Mouse (Mus musculus): Measurements from ENCODE around the gene Nfam1.
A peak's percentile ranks its signal among the peaks of the same experiment; 100 is the strongest.
"Not testable (repeated sequence)": the region's sequence is repeated elsewhere in the genome, so short reads cannot be mapped to it uniquely, and the experiment has no call there.

Nfam1 gene

GRCm38 (mm10) chr15:83032981-83033541 lies at the start of gene Nfam1:
TSS of gene Nfam1 (minus strand) at chr15:83033306.
- DNase-seq (ENCODE audit: low read depth, low spot score), result no peak

DNA sequence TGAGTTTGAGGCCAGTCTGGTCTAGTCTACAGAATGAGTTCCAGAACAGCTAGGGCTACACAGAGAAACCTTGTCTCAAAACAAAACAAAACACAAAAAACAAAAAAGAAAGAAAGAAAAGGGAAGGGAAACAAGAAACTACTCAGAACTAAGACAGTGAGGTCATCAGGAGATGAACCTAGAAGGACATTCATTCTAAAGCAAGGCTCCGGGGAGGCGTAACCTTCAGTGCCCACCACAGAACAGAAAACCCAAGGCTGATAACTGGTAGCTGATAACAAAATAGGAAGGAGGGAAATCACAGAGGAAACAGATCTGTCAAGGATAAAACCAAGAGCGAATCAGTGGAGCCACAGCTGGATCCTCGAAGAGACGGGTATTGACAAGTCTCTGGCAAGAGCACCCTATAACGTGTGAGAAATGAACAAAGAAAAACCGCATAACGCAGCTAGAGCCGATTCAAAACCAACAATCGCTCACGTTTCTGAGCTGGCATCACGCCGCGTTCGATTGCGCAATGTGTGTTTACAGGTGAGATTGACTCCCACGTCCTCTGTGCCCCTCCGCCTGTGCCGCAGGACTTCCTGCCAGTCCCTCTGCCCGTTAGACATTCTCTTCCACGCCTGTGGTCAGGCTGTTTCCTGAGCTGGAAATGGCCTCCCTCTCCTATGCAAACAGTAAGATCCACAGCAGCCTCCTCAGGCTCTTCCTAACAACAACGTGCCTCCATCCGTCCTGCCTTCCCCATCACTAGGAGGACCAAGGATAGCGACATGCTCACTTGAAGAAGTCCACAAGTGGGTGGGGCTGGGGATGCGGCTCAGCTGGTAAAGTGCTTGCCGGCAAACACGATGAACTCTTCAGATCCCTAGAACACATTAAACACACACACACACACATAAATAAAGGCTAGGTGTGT lies 42.8 kb upstream of the Nfam1 start:
- peak; percentile 51 for DNase-seq (ENCODE audit: low read depth, low spot score)

- no peak for DNase-seq (ENCODE audit: low read depth, low spot score)
Measured at GRCm38 (mm10) chr15:83074179-83074578, 41.1 kb upstream of the Nfam1 start.

- DNase-seq (ENCODE audit: low read depth, low spot score), result peak; percentile 51
Measured at GRCm38 (mm10) chr15:83071752-83072151, 38.6 kb upstream of the Nfam1 start.

DNA sequence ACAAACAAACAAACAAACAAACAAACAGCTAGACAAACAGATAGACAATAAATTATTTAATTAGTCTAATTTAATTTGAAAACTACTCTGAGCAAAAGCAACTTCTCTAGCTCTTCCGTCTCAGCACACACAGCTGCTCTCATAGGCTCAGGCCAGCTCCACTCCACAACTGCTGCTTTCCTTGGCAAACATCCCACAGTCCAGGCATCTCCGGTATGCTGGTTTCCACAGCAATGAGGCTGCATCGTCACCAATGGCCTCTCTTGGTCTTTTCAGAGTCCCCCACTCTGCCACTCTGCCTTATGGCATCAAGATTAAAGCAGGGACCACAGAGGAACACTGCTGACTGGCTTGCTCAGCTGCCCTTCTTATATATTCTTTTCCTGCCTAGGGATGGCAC lies 37.8 kb upstream of the Nfam1 start:
- no peak for DNase-seq (ENCODE audit: low read depth, low spot score)

- peak; percentile 61 for DNase-seq (ENCODE audit: low read depth, low spot score)
Measured at GRCm38 (mm10) chr15:83068270-83068669, 35.2 kb upstream of the Nfam1 start.

- no peak for DNase-seq (ENCODE audit: low read depth, low spot score)
Measured at GRCm38 (mm10) chr15:83065543-83065942, 32.4 kb upstream of the Nfam1 start.

DNA sequence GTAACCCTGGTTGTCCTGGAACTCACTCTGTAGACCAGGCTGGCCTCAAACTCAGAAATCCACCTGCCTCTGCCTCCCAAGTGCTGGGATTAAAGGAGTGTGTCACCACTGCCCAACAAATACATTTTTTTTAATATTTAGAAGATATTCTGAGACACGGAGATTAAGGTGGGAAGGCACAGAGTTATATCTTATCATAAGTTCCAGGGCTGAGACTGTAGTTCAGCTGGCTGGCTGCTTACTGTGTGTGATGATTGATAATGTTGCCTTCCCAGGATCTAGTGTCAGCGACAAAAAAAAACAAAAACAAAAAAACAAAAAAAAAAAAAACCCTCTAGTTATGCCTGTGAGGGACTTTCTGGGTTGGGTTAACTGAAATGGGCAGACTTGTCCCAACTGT lies 29.5 kb upstream of the Nfam1 start:
- not testable (repeated sequence) for DNase-seq (ENCODE audit: low read depth, low spot score)

DNA sequence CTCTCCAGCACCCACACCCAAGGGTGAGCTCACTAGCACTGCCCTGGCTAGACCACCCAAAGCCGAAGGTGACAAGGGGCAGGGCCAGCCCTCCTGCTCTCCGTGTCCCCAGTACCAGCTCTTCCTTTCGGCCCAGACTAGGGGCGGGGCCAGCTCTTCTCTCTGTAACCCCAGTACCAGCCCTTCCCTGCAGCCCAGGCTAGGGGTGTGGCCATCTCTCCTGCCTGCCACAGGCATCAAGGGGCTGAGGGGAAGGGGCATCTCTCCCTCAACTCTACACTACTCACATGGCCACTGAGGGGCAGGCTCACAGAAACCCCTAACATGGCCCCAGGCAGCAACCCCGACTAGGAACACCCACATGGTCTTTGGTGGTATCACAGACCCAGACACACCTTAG lies 28.6 kb upstream of the Nfam1 start:
- DNase-seq (ENCODE audit: low read depth, low spot score), result no peak

DNA sequence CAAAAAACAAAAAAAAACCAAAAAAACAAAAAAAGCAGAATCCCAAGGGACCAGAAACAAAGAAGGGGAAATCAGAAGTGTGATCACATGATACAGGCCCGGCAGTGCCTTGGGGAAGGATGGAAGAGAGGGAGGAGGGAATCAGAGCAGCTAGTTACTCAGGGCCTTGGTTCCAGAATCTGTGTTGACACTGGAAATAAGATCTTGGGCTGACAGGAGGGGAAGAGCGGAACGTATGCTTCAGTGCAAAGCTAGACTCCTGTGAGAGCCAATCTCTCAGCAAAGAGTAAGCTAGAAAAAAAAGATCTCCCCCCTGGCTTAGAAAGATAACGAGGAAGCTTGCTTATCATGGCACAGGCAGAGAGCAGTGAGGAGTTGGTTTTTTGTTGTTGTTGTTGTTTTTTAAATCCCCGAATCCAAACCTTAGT lies 26.1 kb upstream of the Nfam1 start:
- DNase-seq (ENCODE audit: low read depth, low spot score), result no peak

DNA sequence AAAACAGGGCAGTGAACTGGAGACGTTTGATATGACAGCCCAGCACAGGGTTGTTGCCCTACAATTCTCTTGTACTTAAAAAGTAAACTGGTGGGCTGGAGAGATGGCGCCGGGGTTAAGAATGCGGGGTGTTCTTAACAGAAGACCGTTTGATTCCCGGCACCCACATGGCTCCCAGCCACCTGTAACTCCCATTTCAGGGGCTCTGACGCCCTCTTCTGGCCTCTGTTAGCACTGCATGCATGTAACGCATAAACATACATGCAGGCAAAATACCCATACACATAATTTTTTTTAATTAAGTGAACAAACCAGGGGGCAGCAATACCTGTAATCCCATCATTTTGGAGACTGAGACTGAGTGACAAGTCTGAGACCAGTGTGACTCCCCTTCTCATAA lies 24.4 kb upstream of the Nfam1 start:
- DNase-seq (ENCODE audit: low read depth, low spot score), result peak; percentile 82

- no peak for DNase-seq (ENCODE audit: low read depth, low spot score)
Measured at GRCm38 (mm10) chr15:83056378-83057083, 23.4 kb upstream of the Nfam1 start.

- no peak for DNase-seq (ENCODE audit: low read depth, low spot score)
Measured at GRCm38 (mm10) chr15:83055569-83055968, 22.5 kb upstream of the Nfam1 start.

- no peak for DNase-seq (ENCODE audit: low read depth, low spot score)
Measured at GRCm38 (mm10) chr15:83053261-83053660, 20.2 kb upstream of the Nfam1 start.

DNA sequence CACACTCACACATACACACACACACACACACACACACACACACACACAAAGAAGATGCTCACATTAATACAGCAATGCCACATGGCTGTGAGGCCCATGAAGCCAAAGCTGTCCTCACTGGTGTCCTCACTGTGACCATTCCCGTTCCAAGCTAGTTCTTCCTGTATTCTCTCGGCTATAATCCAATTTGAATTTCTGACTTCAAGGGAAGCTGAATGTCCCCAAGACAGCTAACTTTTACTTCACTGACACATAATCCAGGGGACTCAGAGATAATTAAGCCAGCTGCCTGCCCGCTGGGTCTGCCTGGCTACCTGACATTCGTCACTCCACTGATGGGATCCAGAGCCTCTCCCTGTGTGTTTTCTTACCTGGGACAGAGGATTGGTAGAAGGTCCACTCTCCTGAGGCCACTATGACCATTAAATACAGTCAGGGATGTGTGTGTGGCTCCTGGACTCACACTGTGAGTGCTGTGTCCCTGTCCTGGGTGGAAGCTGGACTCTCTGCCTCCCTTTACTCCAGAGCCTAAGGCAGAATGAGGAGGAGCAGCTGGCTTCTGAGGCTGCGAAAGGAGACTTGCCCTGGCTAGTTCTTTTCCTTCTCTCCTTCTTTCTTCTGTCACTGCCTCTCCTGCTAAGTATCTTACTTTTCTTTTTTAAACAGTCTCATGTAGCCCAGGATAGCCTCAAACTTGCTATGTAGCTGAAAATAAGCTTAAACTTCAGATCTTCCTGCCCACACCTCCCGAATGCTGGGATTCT lies 19.4 kb upstream of the Nfam1 start:
- DNase-seq (ENCODE audit: low read depth, low spot score), result no peak

DNA sequence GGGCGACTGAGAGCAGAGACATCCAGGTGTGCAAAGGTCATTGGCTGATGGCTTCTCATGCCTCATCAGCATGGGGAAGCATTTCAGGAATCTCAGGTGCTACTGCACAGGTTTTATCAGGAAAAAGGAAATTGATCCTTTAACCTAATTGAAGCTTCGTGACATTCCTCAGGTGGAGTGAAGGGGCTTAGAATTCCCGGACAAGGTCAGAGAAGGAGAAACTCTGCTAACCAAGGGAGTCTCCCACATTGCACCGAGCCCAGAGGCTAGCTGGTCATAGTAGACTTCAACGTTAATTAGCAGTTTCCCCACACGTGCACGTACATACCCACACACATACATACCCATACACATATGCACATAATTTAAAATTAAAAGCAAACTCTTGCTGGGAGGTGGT lies 13.6 kb upstream of the Nfam1 start:
- peak; percentile 55 for DNase-seq (ENCODE audit: low read depth, low spot score)

DNA sequence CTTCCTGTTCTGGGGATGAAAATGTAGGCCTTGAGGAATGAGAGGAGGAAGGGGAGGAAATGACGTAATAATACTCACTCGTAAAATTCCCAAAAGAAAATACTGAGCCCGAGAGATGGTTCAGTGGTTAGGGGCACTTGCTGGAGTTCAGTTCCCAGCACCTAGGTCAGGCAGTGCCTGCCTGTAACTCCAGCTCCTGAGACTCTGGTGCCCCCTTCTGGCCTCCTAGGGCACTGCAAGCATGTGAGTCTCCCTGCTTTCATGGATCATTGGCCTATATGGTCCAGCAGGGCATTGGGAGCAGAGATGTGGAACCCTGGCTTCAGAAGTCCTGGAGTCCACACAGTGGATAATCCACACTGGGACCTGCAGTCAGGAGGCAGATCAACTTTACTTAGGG lies 13.2 kb upstream of the Nfam1 start:
- peak; percentile 78 for DNase-seq (ENCODE audit: low read depth, low spot score)

GRCm38 (mm10) chr15:83045565-83045964 lies 12.5 kb upstream of the Nfam1 start:
- peak; percentile 94 for DNase-seq (ENCODE audit: low read depth, low spot score)

DNA sequence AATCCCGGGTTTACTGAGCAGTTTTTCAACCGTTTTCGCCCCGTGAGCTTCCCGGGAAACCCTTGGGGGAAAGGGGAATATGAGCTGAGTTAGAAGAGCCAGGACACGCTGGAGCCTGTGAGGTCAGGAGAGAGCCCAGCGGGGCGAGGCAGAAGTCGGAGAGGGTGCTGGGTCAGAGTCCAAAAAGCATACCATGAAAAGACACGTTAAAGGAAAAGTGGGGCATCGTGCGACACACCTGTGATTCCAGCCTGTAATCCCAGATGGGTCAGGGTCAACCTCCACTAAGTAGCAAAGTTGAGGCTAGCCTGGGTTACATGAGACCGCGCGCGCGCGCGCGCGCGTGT lies 10.2 kb upstream of the Nfam1 start:
- DNase-seq (ENCODE audit: low read depth, low spot score), result no peak

- DNase-seq (ENCODE audit: low read depth, low spot score), result peak; percentile 59
Measured at GRCm38 (mm10) chr15:83042655-83043361, 9.7 kb upstream of the Nfam1 start.

DNA sequence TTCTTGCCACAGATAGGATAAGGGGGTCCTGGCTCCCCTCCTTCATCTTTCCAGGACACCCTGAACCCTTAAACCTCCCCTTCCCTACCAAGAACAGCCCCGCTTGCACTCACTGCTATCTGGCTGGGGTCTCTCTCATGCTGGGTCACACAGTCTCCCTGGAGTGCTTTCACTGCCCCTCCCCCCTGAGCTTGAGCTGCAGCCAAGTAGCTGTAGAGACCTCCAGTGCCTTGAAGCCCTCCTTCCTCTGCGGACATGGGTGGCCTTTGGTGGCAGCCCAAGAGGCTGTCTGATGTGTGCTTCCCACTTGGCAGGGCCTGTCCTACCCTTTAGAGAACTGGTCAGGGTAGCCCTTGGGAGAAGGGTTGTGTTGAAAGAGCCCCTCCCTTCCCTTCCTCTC lies 7.0 kb upstream of the Nfam1 start:
- no peak for DNase-seq (ENCODE audit: low read depth, low spot score)

Measured in R1 (cell line).